Mouse (Mus musculus): Measurements from ENCODE around the gene Syn3.

GRCm38 (mm10) chr10:86248807-86249206, 249.9 kb downstream of the Syn3 start:
- TF ChIP-seq CTCF (IDR thresholded peaks at IDR 0.05; ENCODE audit: low read depth, low read length), result no peak
- no peak for TF ChIP-seq POLR2A (IDR thresholded peaks at IDR 0.05; ENCODE audit: insufficient read depth, low read length)

All from ES-Bruce4 (cell line).